Mouse (Mus musculus): ENCODE measurements at regions not wholly inside any gene's neighbourhood (a gene's known extent, or its start where the extent isn't known, plus 50 kb on each side); places are given as distances from the start of the nearest gene placed in this dataset.
A peak's percentile ranks its signal among the peaks of the same experiment; 100 is the strongest.

DNA sequence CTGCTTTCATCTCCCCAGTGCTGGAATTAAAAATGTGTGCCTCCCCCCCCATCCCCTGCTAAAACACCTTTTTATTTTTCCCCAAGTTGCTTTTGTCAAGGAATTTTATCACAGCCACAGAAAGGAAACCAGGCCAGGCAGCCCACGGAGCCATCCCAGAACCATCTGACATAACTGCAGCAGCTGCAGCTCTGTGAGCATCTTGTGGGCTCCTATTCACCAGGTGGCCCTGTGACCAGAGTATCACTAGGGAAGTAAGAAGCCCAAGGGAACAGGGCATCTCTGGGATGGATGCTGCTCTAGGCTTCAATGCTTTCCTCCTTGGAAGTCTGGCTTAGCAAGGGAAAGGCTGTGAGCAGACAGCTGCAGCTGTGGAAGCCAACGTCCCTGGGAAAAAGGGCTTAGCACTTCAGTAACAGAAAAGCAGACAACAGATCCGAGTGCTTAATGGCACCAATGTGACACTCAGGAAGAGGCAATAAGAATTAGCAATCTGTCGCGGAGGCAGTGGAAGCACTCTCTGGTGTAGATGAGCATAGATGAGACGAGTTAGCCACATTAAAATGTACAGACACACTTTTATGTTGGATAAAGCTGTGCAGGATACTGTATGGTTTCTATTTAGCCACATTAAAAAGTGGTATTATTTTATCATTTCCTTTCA is 1183.0 kb downstream of the 4930447A16Rik start:
- peak in 1 of 2 experiments; percentile 49 for DNase-seq (ENCODE audit: low spot score in 2 of 2)

DNA sequence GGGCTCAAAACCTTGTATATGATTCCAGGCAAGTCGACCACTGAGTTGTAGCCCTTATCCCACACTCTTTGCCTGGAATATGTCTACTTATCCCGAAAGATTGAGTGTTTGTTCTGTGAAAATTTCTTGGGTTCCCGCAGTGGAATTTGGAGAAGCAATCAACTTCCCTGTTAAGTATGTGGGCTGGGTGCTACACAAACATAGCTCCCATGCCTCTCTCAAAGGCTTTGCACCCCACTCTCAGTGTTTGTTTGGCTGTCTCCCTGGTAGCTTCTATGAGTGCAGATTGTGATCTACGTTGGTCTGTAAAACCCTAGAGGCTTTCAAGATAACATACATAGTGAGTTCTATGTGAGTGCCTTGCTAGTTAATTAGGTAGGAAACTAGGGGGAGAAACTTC is 1184.2 kb downstream of the 4930447A16Rik start:
- no peak for DNase-seq (ENCODE audit: low spot score in 2 of 2)

Data from right cerebral cortex, postnatal 36 days (tissue).